7 mouse cellular contexts compared by ENCODE assay signal in genomic region chr11:89058515-89059270, GRCm38 (mm10). TPM values are rescaled to one million over a fixed set of nuclear protein-coding genes. Genes with fewer than 3 reads are reported as not detected.
DNase-seq lines count a peak whose midpoint lies in the region; ATAC-seq and TF ChIP-seq lines count a peak whose summit lies in the region.

No protein-coding gene starts in this region.

- H3K27me3 ChIP-seq in kidney, postnatal 0 days (ENCODE audit: insufficient read depth, low read length) = no peaks in the 10 kb centered on the region
- H3K27me3 ChIP-seq in midbrain, embryonic 12.5 days = no peaks in the 10 kb centered on the region

- DNase-seq in 416B (ENCODE audit: low read depth) = peak; percentile 70
- DNase-seq in CD8-positive naive resting alpha-beta T cell, adult 2 months (ENCODE audit: low read depth in 2 of 2, low spot score in 2 of 2) = peak; percentile 23 to 32
- peak; percentile 36 for DNase-seq in kidney, postnatal 0 days (ENCODE audit: low spot score)
- DNase-seq in thymus, postnatal 4 days = peak; percentile 74
- DNase-seq in urinary bladder, postnatal 36 days (ENCODE audit: low spot score in 2 of 2) = no peak

- TF ChIP-seq CTCF in embryonic fibroblast, embryonic 13.5 days (IDR thresholded peaks at IDR 0.05; ENCODE audit: borderline replicate concordance, insufficient read depth, low read length) = peak; percentile 25; the same call in 1 of the 2 replicates
- TF ChIP-seq CTCF in kidney, postnatal 0 days (IDR thresholded peaks at IDR 0.05; ENCODE audit: low read depth) = peak; percentile 56

- WGBS in kidney, postnatal 0 days = 64% methylated on average over 11 of the region's 11 CpGs
- 77% methylated on average over 11 of the region's 11 CpGs for WGBS in midbrain, embryonic 12.5 days

- H3K9ac ChIP-seq in kidney, postnatal 0 days (ENCODE audit: low read depth, low read length) = 0 out of 2 replicates have a peak overlapping the region, but pooled peaks have one; percentile 81
- H3K9ac ChIP-seq in midbrain, embryonic 12.5 days (replicated peaks) = peak overlapping the region; percentile 76; the same call in 1 of the 2 replicates

- no peak overlapping the region for H3K27ac ChIP-seq in embryonic fibroblast, embryonic 13.5 days (ENCODE audit: insufficient read depth, low read length)
- H3K27ac ChIP-seq in kidney, postnatal 0 days = no peak overlapping the region
- H3K27ac ChIP-seq in midbrain, embryonic 12.5 days (replicated peaks) = no peak overlapping the region

- peak overlapping the region; percentile 67 for H3K4me3 ChIP-seq in embryonic fibroblast, embryonic 13.5 days (ENCODE audit: insufficient read depth, low read length)
- H3K4me3 ChIP-seq in kidney, postnatal 0 days (replicated peaks; ENCODE audit: low read depth, low read length) = peak overlapping the region; percentile 74; the same call in 1 of the 2 replicates
- peak overlapping the region; percentile 65 for H3K4me3 ChIP-seq in midbrain, embryonic 12.5 days

- no peak for ATAC-seq in kidney, postnatal 0 days (replicated peaks; ENCODE audit: low FRiP score, low read depth)
- no peak for ATAC-seq in midbrain, embryonic 12.5 days (ENCODE audit: low FRiP score, low read depth)

- TF ChIP-seq POLR2A in embryonic fibroblast, embryonic 13.5 days (IDR thresholded peaks at IDR 0.05; ENCODE audit: low read depth, low read length) = no peak

- H3K4me2 ChIP-seq in kidney, postnatal 0 days (ENCODE audit: low read length) = peak overlapping the region; percentile 95
- peak overlapping the region; percentile 87 for H3K4me2 ChIP-seq in midbrain, embryonic 12.5 days (replicated peaks)

- no peaks in the 10 kb centered on the region for H3K9me3 ChIP-seq in kidney, postnatal 0 days (replicated peaks; ENCODE audit: low read length)
- no peaks in the 10 kb centered on the region for H3K9me3 ChIP-seq in midbrain, embryonic 12.5 days

- H3K36me3 ChIP-seq in kidney, postnatal 0 days (ENCODE audit: insufficient read depth, low read length) = peaks cover 5% of the 10 kb centered on the region; the same call in 1 of the 2 replicates
- peaks cover 4% of the 10 kb centered on the region; the same call in 1 of the 2 replicates for H3K36me3 ChIP-seq in midbrain, embryonic 12.5 days

- H3K4me1 ChIP-seq in embryonic fibroblast, embryonic 13.5 days (ENCODE audit: control insufficient read depth, insufficient read depth, low read length) = 0 out of 2 replicates have a peak, but pooled peaks cover 7% of the 10 kb centered on the region
- peaks cover 17% of the 10 kb centered on the region; the same call in 1 of the 2 replicates for H3K4me1 ChIP-seq in kidney, postnatal 0 days (replicated peaks; ENCODE audit: insufficient read depth, low read length)
- peaks cover 22% of the 10 kb centered on the region for H3K4me1 ChIP-seq in midbrain, embryonic 12.5 days

RNA-seq across cellular contexts. Expression of gene Dgke, which starts 8.0 kb away (rescaled TPM):
- 7.3 and 7.8 TPM in 2 replicates for polyA plus RNA-seq in embryonic fibroblast, embryonic 13.5 days (2011; ENCODE audit: insufficient read length, low read depth, missing spikeins)
- 2.6 and 3.3 TPM in 2 replicates for polyA plus RNA-seq in kidney, postnatal 0 days (2015; fragmentation: Nextera tagmentation; extraction: Ambion mirVana)
- 9.5 and 9.6 TPM in 2 replicates for polyA plus RNA-seq in midbrain, embryonic 12.5 days (2016; fragmentation: Nextera tagmentation; extraction: Ambion mirVana)

RNA-seq across cellular contexts. Expression of gene Gm525, which starts 14.9 kb away (rescaled TPM):
- not detected in 2 replicates for polyA plus RNA-seq in embryonic fibroblast, embryonic 13.5 days (2011; ENCODE audit: insufficient read length, low read depth, missing spikeins)
- 0.45 TPM in 1 of 2 replicates, not detected in the other for polyA plus RNA-seq in kidney, postnatal 0 days (2015; fragmentation: Nextera tagmentation; extraction: Ambion mirVana)
- not detected in 2 replicates for polyA plus RNA-seq in midbrain, embryonic 12.5 days (2016; fragmentation: Nextera tagmentation; extraction: Ambion mirVana)

RNA-seq across cellular contexts. Expression of gene Trim25, which starts 59.5 kb away (rescaled TPM):
- polyA plus RNA-seq in embryonic fibroblast, embryonic 13.5 days (2011; ENCODE audit: insufficient read length, low read depth, missing spikeins) = 33.7 and 34.2 TPM in 2 replicates
- polyA plus RNA-seq in kidney, postnatal 0 days (2015; fragmentation: Nextera tagmentation; extraction: Ambion mirVana) = 17.6 and 18.3 TPM in 2 replicates
- 3.1 and 3.6 TPM in 2 replicates for polyA plus RNA-seq in midbrain, embryonic 12.5 days (2016; fragmentation: Nextera tagmentation; extraction: Ambion mirVana)

Comparison
In these comparisons a context has a peak if more than half of its experiments do, and no peak if none do; other contexts are left out.
1. DNase-seq: peak in 416B (single experiment), CD8-positive naive resting alpha-beta T cell, adult 2 months (2 of 2), kidney, postnatal 0 days (single experiment) and thymus, postnatal 4 days (single experiment); none in urinary bladder, postnatal 36 days (0 of 2).
2. Peak in every context shown above with its lines, with median percentiles within 50 percentile points of each other: H3K4me3 ChIP-seq.